Mouse (Mus musculus): ENCODE results near the gene Stard13.

- no peak for TF ChIP-seq CTCF (IDR thresholded peaks at IDR 0.05; ENCODE audit: borderline replicate concordance, control insufficient read depth, extremely low read depth, insufficient read depth, low read length, poor library complexity)
- no peak for TF ChIP-seq POLR2A (IDR thresholded peaks at IDR 0.05; ENCODE audit: control insufficient read depth, extremely low read depth, insufficient read depth, low read length, poor library complexity)
Measured at GRCm38 (mm10) chr5:151275986-151276385, 42.4 kb upstream of the Stard13 start.

All from thymus, adult 2 months (tissue).